Mouse (Mus musculus): Measurements from ENCODE around the gene Mfsd6. TPM values are rescaled to one million over a fixed set of nuclear protein-coding genes. Genes with fewer than 3 reads are reported as not detected.

Gene Mfsd6
- polyA plus RNA-seq (2012; fragmentation: generic; extraction: Trizol), result 0.59 TPM

DNA sequence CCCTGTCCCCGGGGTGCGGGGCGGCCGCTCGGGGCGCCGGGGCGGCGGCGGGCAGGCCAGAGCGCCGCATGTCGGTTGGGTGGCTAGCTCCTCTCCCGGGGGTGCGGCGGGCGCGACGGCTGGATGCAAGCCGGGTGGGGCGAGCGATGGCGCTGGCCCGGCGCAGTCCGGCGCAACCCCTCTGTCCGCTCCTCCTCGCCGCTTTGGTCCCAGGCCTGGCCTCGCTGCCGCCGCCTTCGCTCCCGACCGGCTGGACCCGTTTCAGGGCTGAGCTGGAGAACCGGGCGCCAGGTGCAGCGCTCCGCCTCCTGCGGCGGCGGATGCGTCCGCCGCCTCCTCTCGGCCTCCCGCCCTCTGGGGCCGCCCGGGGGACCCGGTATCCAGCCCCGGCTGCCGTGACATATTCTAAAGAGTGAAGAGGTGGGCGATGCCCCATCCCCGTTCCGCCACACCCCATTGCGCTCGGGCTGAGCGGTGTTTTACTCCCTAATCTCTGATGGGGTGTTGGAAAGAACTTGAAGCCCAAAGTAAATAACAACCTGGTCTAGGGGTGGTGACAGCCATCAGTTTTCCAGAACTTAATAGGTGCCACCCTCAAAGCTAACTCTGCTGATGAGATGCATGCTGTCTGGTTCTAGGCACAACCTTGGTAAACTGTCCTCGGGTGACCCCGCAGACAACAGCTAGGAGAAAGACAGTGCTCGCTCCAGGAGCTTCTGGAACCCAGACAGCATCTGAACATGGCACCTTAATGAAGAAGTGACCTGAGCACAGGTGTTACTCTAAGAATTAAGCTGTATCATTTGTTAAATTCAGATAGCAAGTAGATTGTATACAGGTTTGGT, at the start of gene Mfsd6:
Gene Mfsd6, minus strand, starts transcription at position 407 of the 845 bp plus-strand sequence.
- H3ac ChIP-seq (ENCODE audit: control insufficient read depth, insufficient read length), result no peak within 1 kb of the TSS
- no peaks in the 10 kb centered on the region for H3K36me3 ChIP-seq (ENCODE audit: control insufficient read depth, insufficient read depth)
- H3K79me2 ChIP-seq (ENCODE audit: control insufficient read depth, insufficient read depth), result no peaks in the 10 kb centered on the region
- no peak within 1 kb of the TSS for H3K4me3 ChIP-seq
- H3K27me3 ChIP-seq (ENCODE audit: control insufficient read depth, insufficient read depth, insufficient read length), result peaks cover 29% of the 10 kb centered on the region
- H3K4me2 ChIP-seq (ENCODE audit: low read depth), result peak within 1 kb of the TSS; percentile 42
- TF ChIP-seq TCF3 (IDR thresholded peaks at IDR 0.05; ENCODE audit: insufficient read length, low read depth), result no peak
- no peak for TF ChIP-seq CEBPB (IDR thresholded peaks at IDR 0.05; ENCODE audit: insufficient read depth, poor library complexity, severe bottlenecking)
- no peak for TF ChIP-seq MYOG (IDR thresholded peaks at IDR 0.05; ENCODE audit: control insufficient read depth in 1 of 3, insufficient read depth in 1 of 3, insufficient read length in 2 of 3, low read depth in 2 of 3)
- TF ChIP-seq TCF12 (IDR thresholded peaks at IDR 0.05; ENCODE audit: insufficient read depth, poor library complexity, severe bottlenecking), result no peak
- TF ChIP-seq E2F4 (IDR thresholded peaks at IDR 0.05; ENCODE audit: insufficient read depth), result no peak
- TF ChIP-seq POLR2A (IDR thresholded peaks at IDR 0.05; ENCODE audit: insufficient read length, low read depth), result no peak
- TF ChIP-seq MAX (IDR thresholded peaks at IDR 0.05; ENCODE audit: low read depth), result no peak
- no peak for TF ChIP-seq USF1 (IDR thresholded peaks at IDR 0.05; ENCODE audit: low read depth)
- no peak for TF ChIP-seq MYOD1 (IDR thresholded peaks at IDR 0.05; ENCODE audit: control insufficient read depth in 1 of 3, insufficient read length in 2 of 3, low read depth in 2 of 3)
- no peak for TF ChIP-seq REST (IDR thresholded peaks at IDR 0.05; ENCODE audit: insufficient read depth, insufficient read length)
- no peak for TF ChIP-seq SRF (IDR thresholded peaks at IDR 0.05; ENCODE audit: control insufficient read depth, insufficient read length, low read depth)
- TF ChIP-seq POLR2AphosphoS2 (IDR thresholded peaks at IDR 0.05; ENCODE audit: insufficient read length, low read depth), result no peak

- no peak for TF ChIP-seq TCF12 (IDR thresholded peaks at IDR 0.05; ENCODE audit: insufficient read depth, poor library complexity, severe bottlenecking)
- TF ChIP-seq POLR2AphosphoS2 (IDR thresholded peaks at IDR 0.05; ENCODE audit: insufficient read length, low read depth), result no peak
- TF ChIP-seq USF1 (IDR thresholded peaks at IDR 0.05; ENCODE audit: low read depth), result no peak
- no peak for TF ChIP-seq E2F4 (IDR thresholded peaks at IDR 0.05; ENCODE audit: insufficient read depth)
- no peak for TF ChIP-seq SRF (IDR thresholded peaks at IDR 0.05; ENCODE audit: control insufficient read depth, insufficient read length, low read depth)
- no peak for TF ChIP-seq MYOD1 (IDR thresholded peaks at IDR 0.05; ENCODE audit: control insufficient read depth in 1 of 3, insufficient read length in 2 of 3, low read depth in 2 of 3)
- TF ChIP-seq TCF3 (IDR thresholded peaks at IDR 0.05; ENCODE audit: insufficient read length, low read depth), result no peak
- no peak for TF ChIP-seq CEBPB (IDR thresholded peaks at IDR 0.05; ENCODE audit: insufficient read depth, poor library complexity, severe bottlenecking)
- no peak for TF ChIP-seq MYOG (IDR thresholded peaks at IDR 0.05; ENCODE audit: control insufficient read depth in 1 of 3, insufficient read depth in 1 of 3, insufficient read length in 2 of 3, low read depth in 2 of 3)
- TF ChIP-seq MAX (IDR thresholded peaks at IDR 0.05; ENCODE audit: low read depth), result no peak
- no peak overlapping the region for H3K4me3 ChIP-seq
Measured at GRCm38 (mm10) chr1:52765176-52766111, 38.2 kb upstream of the Mfsd6 start.

DNA sequence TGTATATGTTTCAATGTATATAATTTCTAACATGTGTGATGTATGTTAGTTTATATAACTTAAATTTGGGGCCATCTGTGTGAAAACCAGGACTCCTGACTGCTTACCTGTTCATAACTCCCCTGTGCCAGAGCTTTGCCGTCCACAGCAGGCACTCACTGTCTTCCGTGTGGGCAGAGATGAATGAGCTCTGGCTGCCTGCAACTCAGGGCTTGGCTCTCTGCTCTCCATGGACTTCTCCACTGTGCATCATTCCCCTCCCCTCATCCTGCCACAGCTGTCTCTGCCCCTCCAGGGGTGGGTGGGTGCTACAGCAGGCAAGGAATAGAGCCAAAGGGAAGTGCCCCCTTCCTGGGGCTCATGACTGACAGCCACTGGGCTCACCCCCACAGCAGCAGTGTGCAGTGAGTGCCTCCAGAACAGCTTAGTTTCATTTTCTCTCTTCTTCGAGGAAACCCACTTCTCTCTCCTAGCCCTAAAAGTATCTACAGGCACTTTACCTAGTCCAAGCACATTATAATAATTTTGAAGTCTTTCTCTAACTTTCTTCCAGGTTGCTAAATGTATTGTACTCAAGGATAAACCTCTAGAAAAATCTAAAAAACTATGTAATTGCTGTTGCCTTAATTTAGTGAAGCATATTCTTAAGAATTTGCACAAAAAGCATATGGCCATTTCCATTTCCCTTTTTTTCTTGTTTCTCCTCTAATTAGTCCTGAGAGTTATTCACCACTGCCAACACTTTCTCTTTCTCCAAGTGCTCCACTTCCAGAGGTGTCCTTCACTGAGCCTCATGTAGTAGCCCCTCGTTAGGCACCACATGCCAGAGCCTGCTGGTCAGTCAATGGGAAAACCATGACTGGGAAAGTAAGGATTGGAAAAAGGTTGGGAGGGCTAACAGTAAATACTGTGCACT, 36.9 kb upstream of the Mfsd6 start:
- H3K36me3 ChIP-seq (ENCODE audit: control insufficient read depth, insufficient read depth), result no peaks in the 10 kb centered on the region
- H3K4me2 ChIP-seq (ENCODE audit: low read depth), result peak overlapping the region; percentile 66
- no peaks in the 10 kb centered on the region for H3K27me3 ChIP-seq (ENCODE audit: control insufficient read depth, insufficient read depth, insufficient read length)
- H3ac ChIP-seq (ENCODE audit: control insufficient read depth, insufficient read length), result no peak overlapping the region
- H3K4me3 ChIP-seq, result no peak overlapping the region
- no peaks in the 10 kb centered on the region for H3K79me2 ChIP-seq (ENCODE audit: control insufficient read depth, insufficient read depth)
- TF ChIP-seq MAX (IDR thresholded peaks at IDR 0.05; ENCODE audit: low read depth) (no peak), CEBPB (IDR thresholded peaks at IDR 0.05; ENCODE audit: insufficient read depth, poor library complexity, severe bottlenecking) (no peak), REST (IDR thresholded peaks at IDR 0.05; ENCODE audit: insufficient read depth, insufficient read length) (no peak), USF1 (IDR thresholded peaks at IDR 0.05; ENCODE audit: low read depth) (no peak), TCF3 (IDR thresholded peaks at IDR 0.05; ENCODE audit: insufficient read length, low read depth) (no peak), MYOG (IDR thresholded peaks at IDR 0.05; ENCODE audit: control insufficient read depth in 1 of 3, insufficient read depth in 1 of 3, insufficient read length in 2 of 3, low read depth in 2 of 3) (no peak), MYOD1 (IDR thresholded peaks at IDR 0.05; ENCODE audit: control insufficient read depth in 1 of 3, insufficient read length in 2 of 3, low read depth in 2 of 3) (peak in 1 of 3 experiments; percentile 37)

More at GRCm38 (mm10) chr1:52765176-52766111, 38.2 kb upstream of the Mfsd6 start:
- Histone ChIP-seq H3K79me2 (ENCODE audit: control insufficient read depth, insufficient read depth) (no peaks in the 10 kb centered on the region), H3K36me3 (ENCODE audit: control insufficient read depth, insufficient read depth) (no peaks in the 10 kb centered on the region), H3K27me3 (ENCODE audit: control insufficient read depth, insufficient read depth, insufficient read length) (no peaks in the 10 kb centered on the region), H3K4me2 (ENCODE audit: low read depth) (no peak overlapping the region), H3ac (ENCODE audit: control insufficient read depth, insufficient read length) (no peak overlapping the region)

GRCm38 (mm10) chr1:52758174-52758573, 30.9 kb upstream of the Mfsd6 start:
- H3K4me3 ChIP-seq, result no peak overlapping the region
- H3ac ChIP-seq (ENCODE audit: control insufficient read depth, insufficient read length), result no peak overlapping the region
- H3K36me3 ChIP-seq (ENCODE audit: control insufficient read depth, insufficient read depth), result no peaks in the 10 kb centered on the region
- H3K27me3 ChIP-seq (ENCODE audit: control insufficient read depth, insufficient read depth, insufficient read length), result no peaks in the 10 kb centered on the region
- TF ChIP-seq TCF12 (IDR thresholded peaks at IDR 0.05; ENCODE audit: insufficient read depth, poor library complexity, severe bottlenecking), result no peak
- no peak for TF ChIP-seq MYOG (IDR thresholded peaks at IDR 0.05; ENCODE audit: control insufficient read depth in 1 of 3, insufficient read depth in 1 of 3, insufficient read length in 2 of 3, low read depth in 2 of 3)
- no peak for TF ChIP-seq POLR2AphosphoS2 (IDR thresholded peaks at IDR 0.05; ENCODE audit: insufficient read length, low read depth)
- no peaks in the 10 kb centered on the region for H3K79me2 ChIP-seq (ENCODE audit: control insufficient read depth, insufficient read depth)
- no peak overlapping the region for H3K4me2 ChIP-seq (ENCODE audit: low read depth)

Data from myocyte (in vitro differentiated cells).